Mouse (Mus musculus) embryonic stem cell, embryonic (primary cell): ENCODE data around the gene Hyal3.

Experiments used
- CTCF ChIA-PET, 4 experiments: fragments of 300-600 bp in 2 of 4; fragments of 350-600 bp in 2 of 4; sonication (Branson Sonifier 250); formaldehyde crosslinking; loops; one replicate each; lab custom pipeline; 2022; ENCODE audit warnings: inconsistent platforms in 2 of 4; lab: Charles Lee
- POLR2A ChIA-PET, 4 experiments: fragments of 300-600 bp in 2 of 4; fragments of 350-600 bp in 2 of 4; sonication (Branson Sonifier 250); formaldehyde crosslinking; loops; one replicate each; lab custom pipeline; 2022; ENCODE audit warnings: antibody characterized with exemption in 4 of 4, inconsistent platforms in 1 of 4; lab: Charles Lee

The Hyal3 gene

GRCm38 (mm10) chr9:107580501-107581317, at the start of gene Hyal3:
Hyal3 (plus strand) TSS chr9:107580818.
- CTCF ChIA-PET = interaction anchor here in 3 of 4 experiments (0.5 to 2.4 kb wide), 16 partner anchors 9 to 206 kb away, joined by 3 to 12 read pairs (median 4); partner anchors contain the start of genes Gnai2 (in 1 of the 3) and Hyal2 (in 1 of the 3)
- POLR2A ChIA-PET = interaction anchor here (0.6 to 29.0 kb wide), 46 partner anchors 8 to 284 kb away, joined by 3 to 450 read pairs (median 6); partner anchors contain the start of genes Gnai2 (in 3 of the 4), Hyal2 (in 3 of the 4), Cyb561d2 (in 2 of the 4) and Nprl2 (in 2 of the 4)

- CTCF ChIA-PET = interaction anchor here (0.6 to 1.8 kb wide), 20 partner anchors 8 to 355 kb away, joined by 3 to 13 read pairs (median 3); partner anchors contain the start of genes Cyb561d2 (in 3 of the 4), Nprl2 (in 3 of the 4), Hyal2 (in 1 of the 4) and Zmynd10 (in 1 of the 4)
- POLR2A ChIA-PET = interaction anchor here (0.5 to 2.2 kb wide), 38 partner anchors 8 to 847 kb away, joined by 3 to 48 read pairs (median 4); partner anchors contain the start of genes Cyb561d2 (in 3 of the 4), Nprl2 (in 3 of the 4), 6430571L13Rik (in 2 of the 4) and Tusc2 (in 2 of the 4)
Observed at GRCm38 (mm10) chr9:107533791-107534407, 46.7 kb upstream of the Hyal3 start, which contains the start of gene Tmem115. Tmem115 (plus strand) TSS chr9:107533945.

- ChIA-PET CTCF (interaction anchor here in 3 of 4 experiments (0.9 to 1.6 kb wide), 11 partner anchors 8 to 111 kb away, joined by 3 to 13 read pairs (median 4); partner anchors contain the start of genes Cyb561d2 (in 1 of the 3), Nprl2 (in 1 of the 3), Tusc2 (in 1 of the 3) and Zmynd10 (in 1 of the 3)), POLR2A (interaction anchor here (0.7 to 2.2 kb wide), 29 partner anchors 8 to 848 kb away, joined by 3 to 48 read pairs (median 5); partner anchors contain the start of genes Cyb561d2 (in 3 of the 4), Nprl2 (in 3 of the 4), 6430571L13Rik (in 2 of the 4) and Tusc2 (in 2 of the 4))
Observed at GRCm38 (mm10) chr9:107534408-107535202, 46.0 kb upstream of the Hyal3 start.

- ChIA-PET POLR2A (interaction anchor here in 1 of 4 experiments (0.9 to 2.0 kb wide), 2 partner anchors 49 to 58 kb away, joined by 3 to 5 read pairs; partner anchors contain the start of gene Ifrd2), CTCF (no interaction called here)
Observed at GRCm38 (mm10) chr9:107538231-107538630, 42.4 kb upstream of the Hyal3 start.

- ChIA-PET POLR2A (interaction anchor here in 2 of 4 experiments (0.9 to 9.0 kb wide), 4 partner anchors 12 to 57 kb away, joined by 3 to 62 read pairs (median 4); partner anchors contain the start of genes Ifrd2 (in 1 of the 2) and Rassf1 (in 1 of the 2)), CTCF (no interaction called here)
Observed at GRCm38 (mm10) chr9:107538711-107539110, 41.9 kb upstream of the Hyal3 start.

- CTCF ChIA-PET = interaction anchor here in 2 of 4 experiments (0.6 to 0.9 kb wide), 2 partner anchors 11 to 184 kb away, joined by 3 to 4 read pairs; no protein-coding TSS in a partner anchor
- POLR2A ChIA-PET = interaction anchor here in 2 of 4 experiments (1.2 to 9.0 kb wide), 9 partner anchors 11 to 199 kb away, joined by 3 to 77 read pairs (median 13); partner anchors contain the start of genes Rassf1 (in 2 of the 2), 6430571L13Rik (in 1 of the 2), Hyal1 (in 1 of the 2) and Hyal2 (in 1 of the 2)
Observed at GRCm38 (mm10) chr9:107539940-107540339, 40.7 kb upstream of the Hyal3 start.

- ChIA-PET POLR2A (interaction anchor here in 3 of 4 experiments (0.5 to 9.0 kb wide), 13 partner anchors 10 to 648 kb away, joined by 3 to 77 read pairs (median 10); partner anchors contain the start of genes Ifrd2 (in 2 of the 3), 6430571L13Rik (in 1 of the 3), Hyal1 (in 1 of the 3) and Hyal2 (in 1 of the 3)), CTCF (interaction anchor here in 2 of 4 experiments (0.5 to 1.7 kb wide), 3 partner anchors 10 to 207 kb away, joined by 3 to 7 read pairs (median 3); partner anchors contain the start of gene 6430571L13Rik (in 1 of the 2))
Observed at GRCm38 (mm10) chr9:107540420-107540819, 40.2 kb upstream of the Hyal3 start.

- ChIA-PET POLR2A (interaction anchor here in 3 of 4 experiments (0.5 to 9.0 kb wide), 27 partner anchors 9 to 649 kb away, joined by 3 to 77 read pairs (median 7); partner anchors contain the start of genes Rassf1 (in 3 of the 3), Hyal1 (in 2 of the 3), Ifrd2 (in 2 of the 3) and 6430571L13Rik (in 1 of the 3)), CTCF (interaction anchor here in 2 of 4 experiments (0.5 to 2.4 kb wide), 8 partner anchors 8 to 208 kb away, joined by 3 to 15 read pairs (median 4); partner anchors contain the start of genes 6430571L13Rik (in 1 of the 2) and Tmem115 (in 1 of the 2))
Observed at GRCm38 (mm10) chr9:107541005-107541404, 39.6 kb upstream of the Hyal3 start.

- POLR2A ChIA-PET = interaction anchor here in 3 of 4 experiments (0.6 to 9.0 kb wide), 55 partner anchors 8 to 851 kb away, joined by 3 to 77 read pairs (median 4); partner anchors contain the start of genes 6430571L13Rik (in 3 of the 3), Rassf1 (in 3 of the 3), Tmem115 (in 3 of the 3) and Gnai2 (in 2 of the 3)
- CTCF ChIA-PET = interaction anchor here in 3 of 4 experiments (0.6 to 2.4 kb wide), 20 partner anchors 8 to 201 kb away, joined by 3 to 15 read pairs (median 4); partner anchors contain the start of genes Tmem115 (in 3 of the 3) and 6430571L13Rik (in 1 of the 3)
Observed at GRCm38 (mm10) chr9:107541474-107542351, 38.9 kb upstream of the Hyal3 start, which contains the start of the genes Cyb561d2 and Nprl2. Cyb561d2 (minus strand) TSS chr9:107542193. Nprl2 (plus strand) TSS chr9:107542226.

- ChIA-PET CTCF (interaction anchor here in 3 of 4 experiments (0.6 to 2.4 kb wide), 20 partner anchors 8 to 748 kb away, joined by 3 to 15 read pairs (median 4); partner anchors contain the start of genes Tmem115 (in 3 of the 3), Ifrd2 (in 1 of the 3) and Nicn1 (in 1 of the 3)), POLR2A (interaction anchor here in 3 of 4 experiments (0.6 to 9.0 kb wide), 46 partner anchors 8 to 851 kb away, joined by 3 to 77 read pairs (median 4); partner anchors contain the start of genes 6430571L13Rik (in 3 of the 3), Tmem115 (in 3 of the 3), Gnai2 (in 2 of the 3) and Hyal1 (in 2 of the 3))
Observed at GRCm38 (mm10) chr9:107542352-107542686, 38.3 kb upstream of the Hyal3 start.

- POLR2A ChIA-PET = interaction anchor here in 3 of 4 experiments (0.6 to 9.0 kb wide), 32 partner anchors 8 to 247 kb away, joined by 3 to 77 read pairs (median 4); partner anchors contain the start of genes Tmem115 (in 3 of the 3), Gnai2 (in 2 of the 3), Hyal1 (in 2 of the 3) and Ifrd2 (in 2 of the 3)
- CTCF ChIA-PET = interaction anchor here in 3 of 4 experiments (0.6 to 2.4 kb wide), 15 partner anchors 9 to 747 kb away, joined by 3 to 15 read pairs (median 3); partner anchors contain the start of genes Tmem115 (in 2 of the 3), Ifrd2 (in 1 of the 3) and Nicn1 (in 1 of the 3)
Observed at GRCm38 (mm10) chr9:107542721-107543120, 37.9 kb upstream of the Hyal3 start.

- POLR2A ChIA-PET = interaction anchor here in 3 of 4 experiments (0.6 to 9.0 kb wide), 22 partner anchors 8 to 247 kb away, joined by 3 to 77 read pairs (median 6); partner anchors contain the start of genes Ifrd2 (in 2 of the 3), Rassf1 (in 2 of the 3), Tmem115 (in 2 of the 3) and Tusc2 (in 2 of the 3)
- CTCF ChIA-PET = interaction anchor here in 3 of 4 experiments (0.5 to 2.4 kb wide), 10 partner anchors 10 to 172 kb away, joined by 3 to 15 read pairs (median 4); partner anchors contain the start of gene Tmem115 (in 2 of the 3)
Observed at GRCm38 (mm10) chr9:107543299-107543698, 37.3 kb upstream of the Hyal3 start.

- POLR2A ChIA-PET = interaction anchor here in 3 of 4 experiments (1.0 to 9.0 kb wide), 8 partner anchors 9 to 31 kb away, joined by 3 to 77 read pairs (median 13); partner anchors contain the start of genes Tmem115 (in 2 of the 3) and Rassf1 (in 1 of the 3)
- CTCF ChIA-PET = interaction anchor here in 2 of 4 experiments (1.2 kb wide), 2 partner anchors 22 kb away, joined by 3 to 4 read pairs; no protein-coding TSS in a partner anchor
Observed at GRCm38 (mm10) chr9:107544196-107544700, 36.4 kb upstream of the Hyal3 start.
